Mouse (Mus musculus) embryonic facial prominence, embryonic 15.5 days (tissue): ENCODE measurements at regions not wholly inside any gene's neighbourhood (a gene's known extent, or its start where the extent isn't known, plus 50 kb on each side); places are given as distances from the start of the nearest gene placed in this dataset.
A peak's percentile ranks its signal among the peaks of the same experiment; 100 is the strongest.

Source experiments
- ATAC-seq: fragments of 200-750 bp; cut with Nextera tagmentation; 2 replicates; pipeline ENCODE4 v1.8.0; 2017; ENCODE audit warnings: low read depth, moderate TSS enrichment; ENCODE audit not compliant: insufficient number of reproducible peaks, low FRiP score, low TSS enrichment
- H3K27ac ChIP-seq: fragments of 300-500 bp; sonication (generic); replicated peaks from 2 replicates; pipeline ENCODE4 v1.5.1; 2015; ENCODE audit warnings: mild to moderate bottlenecking, inconsistent platforms
- H3K27me3 ChIP-seq: fragments of 300-500 bp; sonication (generic); 2 replicates; pipeline ENCODE4 v1.6.1; 2015; ENCODE audit warnings: inconsistent platforms
- H3K36me3 ChIP-seq: fragments of 300-500 bp; sonication (generic); 2 replicates; pipeline ENCODE4 v1.6.1; 2015; ENCODE audit warnings: mild to moderate bottlenecking, inconsistent platforms
- H3K4me1 ChIP-seq: fragments of 300-500 bp; sonication (generic); 2 replicates; pipeline ENCODE4 v1.6.1; 2015; ENCODE audit warnings: inconsistent platforms
- H3K4me2 ChIP-seq: fragments of 300-500 bp; sonication (generic); replicated peaks from 2 replicates; pipeline ENCODE4 v1.6.1; 2015; ENCODE audit warnings: mild to moderate bottlenecking, inconsistent platforms
- H3K4me3 ChIP-seq: fragments of 300-500 bp; sonication (generic); replicated peaks from 2 replicates; pipeline ENCODE4 v1.5.1; 2015; ENCODE audit warnings: mild to moderate bottlenecking, inconsistent platforms
- H3K9ac ChIP-seq: fragments of 300-500 bp; sonication (generic); 2 replicates; pipeline ENCODE4 v1.6.1; 2015; ENCODE audit warnings: inconsistent platforms
- H3K9me3 ChIP-seq: fragments of 300-500 bp; sonication (generic); replicated peaks from 2 replicates; pipeline ENCODE4 v1.6.1; 2016; ENCODE audit warnings: inconsistent platforms
- WGBS: fragments of 180-500 bp; shearing (Covaris S2); methylation state at CpG from one replicate; pipeline ENCODE4 v1.1.7; 2015; 5-methylcytosine and 5-hydroxymethylcytosine counted together

GRCm38 (mm10) chrX:99340223-99340622 lies 130.8 kb downstream of the Pja1 start:
- peaks cover 4% of the 10 kb centered on the region; the same call in 1 of the 2 replicates for H3K27me3 ChIP-seq
- no peaks in the 10 kb centered on the region for H3K9me3 ChIP-seq
- H3K9ac ChIP-seq: no peak overlapping the region
- H3K4me2 ChIP-seq: no peak overlapping the region
- H3K36me3 ChIP-seq: no peaks in the 10 kb centered on the region
- H3K4me3 ChIP-seq: no peak overlapping the region
- 86% methylated on average over 6 of the region's 6 CpGs for WGBS
- H3K27ac ChIP-seq: peak overlapping the region; percentile 65; the same call in 1 of the 2 replicates
- no peak for ATAC-seq
- H3K4me1 ChIP-seq: peaks cover 18% of the 10 kb centered on the region; the same call in 1 of the 2 replicates

- H3K36me3 ChIP-seq: no peaks in the 10 kb centered on the region
- peak; percentile 47; the same call in 1 of the 2 replicates for ATAC-seq
- WGBS: 31% methylated on average over 9 of the region's 9 CpGs
- H3K27me3 ChIP-seq: peaks cover 7% of the 10 kb centered on the region; the same call in 1 of the 2 replicates
- no peak overlapping the region for H3K9ac ChIP-seq
- peaks cover 18% of the 10 kb centered on the region; the same call in 1 of the 2 replicates for H3K4me1 ChIP-seq
- no peaks in the 10 kb centered on the region for H3K9me3 ChIP-seq
- peak overlapping the region; percentile 65; the same call in 1 of the 2 replicates for H3K27ac ChIP-seq
- no peak overlapping the region for H3K4me3 ChIP-seq
- H3K4me2 ChIP-seq: no peak overlapping the region; the same call in 1 of the 2 replicates
Measured at GRCm38 (mm10) chrX:99339081-99339876, 131.8 kb downstream of the Pja1 start.

- H3K4me1 ChIP-seq: peaks cover 18% of the 10 kb centered on the region; the same call in 1 of the 2 replicates
- no peak overlapping the region for H3K4me3 ChIP-seq
- H3K9ac ChIP-seq: no peak overlapping the region
- H3K4me2 ChIP-seq: no peak overlapping the region
- H3K9me3 ChIP-seq: no peaks in the 10 kb centered on the region
- ATAC-seq: no peak
- peak overlapping the region; percentile 28; the same call in 1 of the 2 replicates for H3K27ac ChIP-seq
- peaks cover 8% of the 10 kb centered on the region; the same call in 1 of the 2 replicates for H3K27me3 ChIP-seq
- WGBS: 47% methylated on average over 8 of the region's 8 CpGs
- H3K36me3 ChIP-seq: no peaks in the 10 kb centered on the region
Measured at GRCm38 (mm10) chrX:99336616-99337553, 134.2 kb downstream of the Pja1 start.

GRCm38 (mm10) chrX:99335886-99336589 lies 135.0 kb downstream of the Pja1 start:
- WGBS: 50% methylated on average over 8 of the region's 8 CpGs
- Histone ChIP-seq H3K27me3 (peaks cover 13% of the 10 kb centered on the region), H3K9me3 (no peaks in the 10 kb centered on the region)

GRCm38 (mm10) chrX:99332457-99332770 lies 138.7 kb downstream of the Pja1 start:
- ATAC-seq: no peak
- Histone ChIP-seq H3K4me3 (no peak overlapping the region), H3K27me3 (peaks cover 13% of the 10 kb centered on the region), H3K4me2 (no peak overlapping the region), H3K9ac (no peak overlapping the region), H3K9me3 (no peaks in the 10 kb centered on the region), H3K4me1 (peaks cover 10% of the 10 kb centered on the region; the same call in 1 of the 2 replicates), H3K36me3 (no peaks in the 10 kb centered on the region), H3K27ac (no peak overlapping the region)
- 50% methylated on average over 4 of the region's 4 CpGs for WGBS

More at GRCm38 (mm10) chrX:99335886-99336589, 135.0 kb downstream of the Pja1 start:
- Histone ChIP-seq H3K4me3 (no peak overlapping the region), H3K4me2 (no peak overlapping the region), H3K36me3 (no peaks in the 10 kb centered on the region), H3K27ac (no peak overlapping the region), H3K4me1 (peaks cover 18% of the 10 kb centered on the region; the same call in 1 of the 2 replicates), H3K9ac (no peak overlapping the region)
- ATAC-seq: no peak

- Histone ChIP-seq H3K4me3 (no peak overlapping the region), H3K36me3 (no peaks in the 10 kb centered on the region), H3K4me1 (peaks cover 5% of the 10 kb centered on the region; the same call in 1 of the 2 replicates), H3K27me3 (peaks cover 10% of the 10 kb centered on the region), H3K9ac (no peak overlapping the region), H3K4me2 (no peak overlapping the region), H3K9me3 (no peaks in the 10 kb centered on the region), H3K27ac (no peak overlapping the region)
- 55% methylated on average over 9 of the region's 9 CpGs for WGBS
- ATAC-seq: no peak
Measured at GRCm38 (mm10) chrX:99331764-99332456, 139.2 kb downstream of the Pja1 start.

- no peak overlapping the region for H3K4me3 ChIP-seq
- H3K4me1 ChIP-seq: peaks cover 9% of the 10 kb centered on the region
- ATAC-seq: no peak
- H3K4me2 ChIP-seq: no peak overlapping the region
- no peaks in the 10 kb centered on the region for H3K9me3 ChIP-seq
- no peaks in the 10 kb centered on the region for H3K36me3 ChIP-seq
- no peak overlapping the region for H3K27ac ChIP-seq
- 93% methylated on average over 8 of the region's 8 CpGs for WGBS
- no peak overlapping the region for H3K9ac ChIP-seq
- peaks cover 13% of the 10 kb centered on the region for H3K27me3 ChIP-seq
Measured at GRCm38 (mm10) chrX:99330386-99330785, 140.7 kb downstream of the Pja1 start.

- Histone ChIP-seq H3K27ac (no peak overlapping the region), H3K9ac (no peak overlapping the region), H3K4me2 (no peak overlapping the region), H3K4me3 (no peak overlapping the region), H3K4me1 (peaks cover 19% of the 10 kb centered on the region), H3K36me3 (no peaks in the 10 kb centered on the region), H3K9me3 (no peaks in the 10 kb centered on the region), H3K27me3 (peaks cover 14% of the 10 kb centered on the region)
- WGBS: 72% methylated on average over 4 of the region's 4 CpGs
- ATAC-seq: no peak
Measured at GRCm38 (mm10) chrX:99328576-99328975, 142.5 kb downstream of the Pja1 start.

GRCm38 (mm10) chrX:99326167-99326566 lies 144.9 kb downstream of the Pja1 start:
- no peaks in the 10 kb centered on the region for H3K9me3 ChIP-seq
- H3K27ac ChIP-seq: peak overlapping the region; percentile 73
- WGBS: 23% methylated on average over 7 of the region's 7 CpGs
- H3K9ac ChIP-seq: no peak overlapping the region
- no peak overlapping the region for H3K4me3 ChIP-seq
- peaks cover 19% of the 10 kb centered on the region for H3K4me1 ChIP-seq
- no peaks in the 10 kb centered on the region for H3K36me3 ChIP-seq
- H3K4me2 ChIP-seq: no peak overlapping the region
- peaks cover 14% of the 10 kb centered on the region for H3K27me3 ChIP-seq
- ATAC-seq: peak; percentile 59; the same call in 1 of the 2 replicates

GRCm38 (mm10) chrX:99325460-99325859 lies 145.6 kb downstream of the Pja1 start:
- Histone ChIP-seq H3K9me3 (no peaks in the 10 kb centered on the region), H3K36me3 (no peaks in the 10 kb centered on the region), H3K4me3 (no peak overlapping the region), H3K27me3 (peaks cover 14% of the 10 kb centered on the region), H3K4me1 (peaks cover 19% of the 10 kb centered on the region), H3K27ac (peak overlapping the region; percentile 73), H3K9ac (no peak overlapping the region), H3K4me2 (no peak overlapping the region)
- WGBS: 40% methylated on average over 8 of the region's 8 CpGs
- peak; percentile 17; the same call in 1 of the 2 replicates for ATAC-seq
